Mouse (Mus musculus): ENCODE measurements at regions not wholly inside any gene's neighbourhood (a gene's known extent, or its start where the extent isn't known, plus 50 kb on each side); places are given as distances from the start of the nearest gene placed in this dataset.

GRCm38 (mm10) chr3:41476516-41476915 lies 79.0 kb upstream of the Jade1 start:
- no peak for DNase-seq (ENCODE audit: low read depth)

- DNase-seq (ENCODE audit: low read depth), result no peak
Measured at GRCm38 (mm10) chr3:41472586-41472985, 82.9 kb upstream of the Jade1 start.

- DNase-seq (ENCODE audit: low read depth), result no peak
Measured at GRCm38 (mm10) chr3:41469106-41469505, 86.4 kb upstream of the Jade1 start.

- no peak for DNase-seq (ENCODE audit: low read depth)
Measured at GRCm38 (mm10) chr3:41467857-41468256, 87.7 kb upstream of the Jade1 start.

- no peak for DNase-seq (ENCODE audit: low read depth)
Measured at GRCm38 (mm10) chr3:41465893-41466292, 89.6 kb upstream of the Jade1 start.

- DNase-seq (ENCODE audit: low read depth), result no peak
Measured at GRCm38 (mm10) chr3:41462953-41463644, 92.4 kb upstream of the Jade1 start.

GRCm38 (mm10) chr3:41460131-41460530 lies 95.4 kb upstream of the Jade1 start:
- no peak for DNase-seq (ENCODE audit: low read depth)

GRCm38 (mm10) chr3:41458156-41458555 lies 97.4 kb upstream of the Jade1 start:
- no peak for DNase-seq (ENCODE audit: low read depth)

- no peak for DNase-seq (ENCODE audit: low read depth)
Measured at GRCm38 (mm10) chr3:41453525-41453924, 102.0 kb upstream of the Jade1 start.

GRCm38 (mm10) chr3:41452716-41453090 lies 102.8 kb upstream of the Jade1 start:
- no peak for DNase-seq (ENCODE audit: low read depth)

- peak; percentile 8 for DNase-seq (ENCODE audit: low read depth)
Measured at GRCm38 (mm10) chr3:41452020-41452715, 103.4 kb upstream of the Jade1 start.

GRCm38 (mm10) chr3:41450696-41451095 lies 104.8 kb upstream of the Jade1 start:
- DNase-seq (ENCODE audit: low read depth), result no peak

GRCm38 (mm10) chr3:41444243-41444753 lies 111.2 kb upstream of the Jade1 start:
- DNase-seq (ENCODE audit: low read depth), result no peak

- no peak for DNase-seq (ENCODE audit: low read depth)
Measured at GRCm38 (mm10) chr3:41436238-41436637, 119.3 kb upstream of the Jade1 start.

GRCm38 (mm10) chr3:41433106-41433505 lies 122.4 kb upstream of the Jade1 start:
- DNase-seq (ENCODE audit: low read depth), result no peak

- DNase-seq (ENCODE audit: low read depth), result no peak
Measured at GRCm38 (mm10) chr3:41432376-41432775, 123.2 kb upstream of the Jade1 start.

GRCm38 (mm10) chr3:41430191-41430590 lies 125.3 kb upstream of the Jade1 start:
- DNase-seq (ENCODE audit: low read depth), result no peak

GRCm38 (mm10) chr3:41426946-41427345 lies 128.6 kb upstream of the Jade1 start:
- DNase-seq (ENCODE audit: low read depth), result no peak

- no peak for DNase-seq (ENCODE audit: low read depth)
Measured at GRCm38 (mm10) chr3:41425863-41426262, 129.7 kb upstream of the Jade1 start.

GRCm38 (mm10) chr3:41424142-41424939 lies 131.2 kb upstream of the Jade1 start:
- DNase-seq (ENCODE audit: low read depth), result no peak

- no peak for DNase-seq (ENCODE audit: low read depth)
Measured at GRCm38 (mm10) chr3:41423630-41424029, 131.9 kb upstream of the Jade1 start.

Data from c-Kit-positive CD71-negative TER-119-negative erythroid progenitor cells, embryonic 14.5 days (primary cell).